Mouse (Mus musculus) lung, adult 2 months (tissue): Measurements from ENCODE around the gene D630023F18Rik. TPM values are rescaled to one million over a fixed set of nuclear protein-coding genes. Genes with fewer than 3 reads are reported as not detected.

Source experiments
- DNase-seq: peaks from one replicate; pipeline ENCODE4 v3.0.0; 2022
- H3K4me1 ChIP-seq: fragments of 200-500 bp; 2 replicates; pipeline ENCODE4 v1.6.1; 2011; ENCODE audit warnings: low read length; ENCODE audit not compliant: control insufficient read depth, insufficient read depth
- H3K4me3 ChIP-seq: fragments of 200-500 bp; replicated peaks from 2 replicates; pipeline ENCODE3; 2011; ENCODE audit warnings: low read depth, mild to moderate bottlenecking, control low read depth, low read length; ENCODE audit errors: extremely low read depth
- CTCF ChIP-seq: fragments of 200-500 bp; IDR thresholded peaks from 2 replicates; pipeline ENCODE4 v1.5.1; 2011; ENCODE audit warnings: mild to moderate bottlenecking, low read length, control low read depth; ENCODE audit not compliant: insufficient read depth
- POLR2A ChIP-seq: fragments of 200-500 bp; IDR thresholded peaks from 2 replicates; pipeline ENCODE4 v1.6.1; 2011; ENCODE audit warnings: low read depth, mild to moderate bottlenecking, control low read depth, low read length, borderline replicate concordance; ENCODE audit errors: extremely low read depth
- WGBS: fragments of 180-500 bp; shearing (Covaris S2); methylation state at CpG from one replicate; pipeline ENCODE4 v1.1.7; 2018; 5-methylcytosine and 5-hydroxymethylcytosine counted together
- polyA plus RNA-seq: library from polyadenylated mRNA; depleted of rRNA; stranded (reverse); fragments of >200 nt; gene quantifications from 2 replicates; pipeline ENCODE4 v1.2.3, GENCODE M21; 2012

Gene D630023F18Rik
- polyA plus RNA-seq, 1 experiment: 0.06 TPM

DNA sequence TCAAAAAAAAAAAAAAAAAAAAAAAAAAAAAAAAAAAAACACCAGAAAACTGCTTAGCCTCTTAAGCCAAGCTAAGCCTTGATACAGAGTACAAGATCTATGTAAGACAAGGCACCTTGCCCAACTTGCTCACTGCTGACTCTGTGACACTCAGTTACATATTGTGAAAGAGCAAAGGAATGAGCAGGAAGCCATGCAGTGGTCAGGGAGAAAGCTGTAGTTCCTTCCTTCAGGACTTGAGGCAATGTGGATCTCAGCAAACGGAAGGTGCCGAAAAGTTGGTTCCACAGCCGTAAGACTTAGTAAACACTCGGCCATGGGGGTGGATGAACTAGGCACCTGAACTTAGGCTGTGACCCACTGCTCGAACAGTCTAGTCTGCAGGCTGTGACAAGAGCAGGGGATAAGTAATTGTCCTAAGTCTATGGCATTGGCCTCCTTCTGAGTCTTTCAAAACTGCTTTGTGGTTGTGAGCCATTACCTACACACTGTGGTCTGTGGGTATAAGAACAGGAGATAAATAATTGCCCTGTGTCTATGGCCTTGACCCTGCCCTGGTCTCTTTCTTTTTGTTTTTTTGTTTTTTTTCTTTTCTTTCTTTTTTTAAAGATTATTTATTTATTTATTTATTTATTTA, 9.4 kb downstream of the D630023F18Rik start:
- TF ChIP-seq CTCF (no peak), POLR2A (no peak)
- Histone ChIP-seq H3K4me1 (no peaks in the 10 kb centered on the region), H3K4me3 (no peak overlapping the region)
- DNase-seq: no peak
- WGBS: 67% methylated on average over 5 of the region's 5 CpGs

DNA sequence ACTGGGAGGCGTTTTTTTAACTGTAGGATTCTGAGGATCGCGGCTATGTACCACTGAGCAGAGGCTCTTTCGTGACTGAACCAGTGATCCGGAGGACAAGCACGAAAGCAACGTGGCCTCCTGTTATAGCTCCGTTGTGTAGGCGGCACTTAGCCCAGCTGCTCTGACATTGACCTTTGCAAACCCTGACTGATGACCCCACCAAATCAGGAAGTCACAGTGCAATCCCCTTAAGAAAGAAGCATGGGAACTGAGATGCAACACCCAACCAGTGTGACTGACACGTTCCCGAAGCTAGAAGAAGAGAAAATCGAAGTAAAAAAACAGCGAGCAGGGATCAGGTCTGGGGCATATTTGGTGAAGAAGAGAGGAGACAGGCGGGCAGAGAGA, 10.2 kb downstream of the D630023F18Rik start:
- TF ChIP-seq POLR2A (no peak), CTCF (no peak)
- Histone ChIP-seq H3K4me1 (no peaks in the 10 kb centered on the region), H3K4me3 (no peak overlapping the region)
- DNase-seq: no peak
- 44% methylated on average over 14 of the region's 14 CpGs for WGBS

GRCm38 (mm10) chr1:65112031-65112806, 10.8 kb downstream of the D630023F18Rik start:
- peak; percentile 43 for DNase-seq
- TF ChIP-seq POLR2A (no peak), CTCF (peak; percentile 89)

DNA sequence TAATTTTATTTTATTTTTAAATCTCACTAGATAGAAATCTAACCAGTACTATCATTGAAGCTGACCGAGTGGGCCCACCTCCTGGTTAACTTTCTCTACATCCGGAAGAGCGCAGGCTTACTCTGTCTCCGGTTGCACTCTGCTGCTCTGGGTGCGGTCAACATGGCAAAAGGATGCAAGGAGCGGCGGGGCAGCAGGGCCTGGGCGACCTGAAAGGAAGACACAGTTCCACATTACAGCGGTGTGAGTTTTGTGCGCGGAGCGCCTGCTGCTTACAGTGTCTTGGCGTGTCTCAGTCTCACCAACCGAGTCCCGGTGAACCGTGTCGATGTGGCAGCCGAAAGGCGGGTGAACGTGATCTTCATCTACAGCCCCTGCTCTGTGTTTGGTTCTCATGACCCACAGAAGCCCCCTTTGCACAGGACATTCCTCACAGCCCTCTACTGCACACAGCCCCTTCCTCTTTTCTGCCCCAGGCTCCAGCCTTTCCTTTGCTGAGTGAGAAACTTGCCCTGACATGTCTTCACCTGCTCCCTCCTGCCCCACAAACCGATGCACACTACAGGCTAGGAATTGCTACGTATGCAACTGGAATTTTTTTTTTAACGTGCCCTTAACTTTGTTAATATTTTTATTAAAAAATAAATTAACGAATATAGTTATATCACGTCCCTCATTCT, 13.1 kb downstream of the D630023F18Rik start:
- no peak for DNase-seq
- TF ChIP-seq CTCF: no peak
- TF ChIP-seq POLR2A: no peak
- Histone ChIP-seq H3K4me3 (no peak overlapping the region), H3K4me1 (no peaks in the 10 kb centered on the region)
- 74% methylated on average over 25 of the region's 25 CpGs for WGBS

More at GRCm38 (mm10) chr1:65112031-65112806, 10.8 kb downstream of the D630023F18Rik start:
- H3K4me1 ChIP-seq: no peaks in the 10 kb centered on the region
- no peak overlapping the region for H3K4me3 ChIP-seq
- WGBS: 7% methylated on average over 8 of the region's 8 CpGs

DNA sequence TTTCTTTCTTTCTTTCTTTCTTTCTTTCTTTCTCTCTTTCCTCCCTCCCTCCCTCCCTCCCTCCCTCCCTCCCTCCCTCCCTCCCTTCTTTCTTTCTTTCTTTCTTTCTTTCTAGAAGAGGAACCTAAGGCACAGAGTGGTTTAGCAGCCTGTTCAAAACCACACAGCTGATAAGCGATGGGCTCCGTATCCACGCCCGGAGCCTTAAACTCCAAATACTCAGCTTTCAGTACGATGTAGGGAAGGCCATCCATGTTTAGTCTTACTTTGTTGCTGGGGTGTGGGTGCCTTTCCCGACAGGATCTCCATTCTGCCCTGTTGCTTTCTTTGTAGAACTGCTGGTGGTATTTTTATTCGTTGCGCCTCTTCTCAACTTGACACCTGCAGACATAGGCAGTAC, 13.8 kb downstream of the D630023F18Rik start:
- no peaks in the 10 kb centered on the region for H3K4me1 ChIP-seq
- no peak overlapping the region for H3K4me3 ChIP-seq
- no peak for TF ChIP-seq POLR2A
- TF ChIP-seq CTCF: no peak
- no peak for DNase-seq
- 90% methylated on average over 8 of the region's 8 CpGs for WGBS

DNA sequence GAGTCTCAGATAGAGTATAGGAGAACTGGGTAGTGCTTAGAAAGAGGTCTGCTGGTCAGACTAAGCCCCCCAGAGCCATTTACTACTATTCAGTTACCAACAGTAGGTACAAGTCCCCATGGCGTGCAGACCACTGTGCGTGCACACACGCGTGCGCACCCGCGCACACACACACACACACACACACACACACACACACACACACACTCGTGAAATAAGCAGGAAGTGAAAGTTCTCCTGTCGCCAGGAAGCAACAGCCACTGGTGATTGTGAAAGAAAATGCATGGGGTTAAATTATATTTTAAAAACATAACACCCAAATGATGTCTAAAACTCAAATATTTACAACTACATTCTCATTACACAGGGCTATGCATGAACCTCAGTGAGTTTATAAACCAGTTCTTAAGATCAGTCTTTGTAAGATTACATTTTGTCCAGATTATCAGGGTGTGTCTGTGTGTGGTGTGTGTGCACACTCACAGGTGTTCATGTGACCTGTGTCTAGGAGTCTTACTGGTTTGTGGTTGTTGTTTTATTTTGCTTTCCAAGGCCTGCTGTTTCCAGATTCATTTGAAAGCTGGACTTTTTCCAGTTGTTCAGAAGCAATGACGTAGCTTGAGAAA, 15.2 kb downstream of the D630023F18Rik start:
- H3K4me1 ChIP-seq: no peaks in the 10 kb centered on the region
- no peak overlapping the region for H3K4me3 ChIP-seq
- no peak for TF ChIP-seq POLR2A
- no peak for TF ChIP-seq CTCF
- 78% methylated on average over 10 of the region's 10 CpGs for WGBS
- DNase-seq: no peak

GRCm38 (mm10) chr1:65103273-65103672, 19.7 kb downstream of the D630023F18Rik start, which contains the start of gene Cryga:
Cryga (minus strand) TSS chr1:65103373.
- WGBS: 84% methylated on average over 11 of the region's 11 CpGs
- H3K4me1 ChIP-seq: no peaks in the 10 kb centered on the region
- no peak within 1 kb of the TSS for H3K4me3 ChIP-seq
- TF ChIP-seq CTCF (no peak), POLR2A (no peak)
- no peak for DNase-seq

GRCm38 (mm10) chr1:65096953-65097352, 26.1 kb downstream of the D630023F18Rik start:
- no peak for DNase-seq
- H3K4me3 ChIP-seq: no peak overlapping the region
- no peak for TF ChIP-seq POLR2A
- no peak for TF ChIP-seq CTCF
- H3K4me1 ChIP-seq: no peaks in the 10 kb centered on the region
- 82% methylated on average over 3 of the region's 3 CpGs for WGBS

- no peak for DNase-seq
Measured at GRCm38 (mm10) chr1:65091566-65091965, 31.4 kb downstream of the D630023F18Rik start.

More at GRCm38 (mm10) chr1:65091566-65091965, 31.4 kb downstream of the D630023F18Rik start:
- no peak overlapping the region for H3K4me3 ChIP-seq
- TF ChIP-seq CTCF (no peak), POLR2A (no peak)
- WGBS: 87% methylated on average over 3 of the region's 3 CpGs
- H3K4me1 ChIP-seq: no peaks in the 10 kb centered on the region
